Mouse (Mus musculus): ENCODE measurements around the gene Dclk2.

Gene Dclk2

GRCm38 (mm10) chr3:86859791-86860190, 60.9 kb downstream of the Dclk2 start:
- POLR2A ChIA-PET: interaction anchor here in 3 of 4 experiments (0.6 to 7.8 kb wide), 7 partner anchors 12 to 287 kb away, joined by 3 to 63 read pairs (median 4); no protein-coding TSS in a partner anchor
- CTCF ChIA-PET: no interaction called here

GRCm38 (mm10) chr3:86858699-86859098, 62.0 kb downstream of the Dclk2 start:
- ChIA-PET POLR2A (interaction anchor here in 2 of 4 experiments (1.0 to 7.8 kb wide), 4 partner anchors 10 to 53 kb away, joined by 3 to 63 read pairs (median 12); no protein-coding TSS in a partner anchor), CTCF (interaction anchor here in 1 of 4 experiments (0.6 kb wide), 1 partner anchor 8 kb away, joined by 5 read pairs; no protein-coding TSS in a partner anchor)

GRCm38 (mm10) chr3:86857833-86858398, 62.7 kb downstream of the Dclk2 start:
- ChIA-PET CTCF (interaction anchor here in 1 of 4 experiments (0.6 kb wide), 1 partner anchor 8 kb away, joined by 5 read pairs; no protein-coding TSS in a partner anchor), POLR2A (interaction anchor here in 2 of 4 experiments (0.6 to 7.8 kb wide), 6 partner anchors 10 to 62 kb away, joined by 3 to 63 read pairs (median 4); no protein-coding TSS in a partner anchor)

GRCm38 (mm10) chr3:86852867-86853266, 67.8 kb downstream of the Dclk2 start:
- ChIA-PET CTCF (no interaction called here), POLR2A (interaction anchor here in 3 of 4 experiments (0.6 to 1.6 kb wide), 11 partner anchors 10 to 714 kb away, joined by 3 to 5 read pairs (median 3); partner anchors contain the start of gene Dclk2 (in 1 of the 3))

- ChIA-PET CTCF (no interaction called here), POLR2A (interaction anchor here in 2 of 4 experiments (0.5 to 1.5 kb wide), 3 partner anchors 22 to 39 kb away, joined by 3 read pairs; no protein-coding TSS in a partner anchor)
Observed at GRCm38 (mm10) chr3:86851131-86851530, 69.5 kb downstream of the Dclk2 start.

GRCm38 (mm10) chr3:86850394-86851030, 70.1 kb downstream of the Dclk2 start:
- POLR2A ChIA-PET: interaction anchor here in 3 of 4 experiments (0.7 to 3.8 kb wide), 6 partner anchors 12 to 113 kb away, joined by 3 to 24 read pairs (median 4); partner anchors contain the start of gene Dclk2 (in 1 of the 3)
- CTCF ChIA-PET: interaction anchor here in 2 of 4 experiments (0.7 kb wide), 2 partner anchors 8 to 448 kb away, joined by 5 read pairs; no protein-coding TSS in a partner anchor

GRCm38 (mm10) chr3:86849337-86849736, 71.3 kb downstream of the Dclk2 start:
- ChIA-PET CTCF (interaction anchor here in 1 of 4 experiments (0.7 kb wide), 1 partner anchor 236 kb away, joined by 4 read pairs; no protein-coding TSS in a partner anchor), POLR2A (interaction anchor here in 3 of 4 experiments (0.8 to 3.8 kb wide), 6 partner anchors 8 to 71 kb away, joined by 3 to 24 read pairs (median 10); partner anchors contain the start of gene Dclk2 (in 1 of the 3))

- CTCF ChIA-PET: interaction anchor here (0.5 to 1.0 kb wide), 6 partner anchors 12 to 1398 kb away, joined by 3 to 9 read pairs (median 4); no protein-coding TSS in a partner anchor
- POLR2A ChIA-PET: interaction anchor here (0.6 to 3.8 kb wide), 28 partner anchors 9 to 562 kb away, joined by 3 to 24 read pairs (median 4); partner anchors contain the start of gene Dclk2 (in 1 of the 4)
Observed at GRCm38 (mm10) chr3:86847536-86847935, 73.1 kb downstream of the Dclk2 start.

GRCm38 (mm10) chr3:86846036-86846435, 74.6 kb downstream of the Dclk2 start:
- ChIA-PET POLR2A (interaction anchor here (0.7 to 4.9 kb wide), 26 partner anchors 9 to 305 kb away, joined by 3 to 64 read pairs (median 6); partner anchors contain the start of gene Dclk2 (in 3 of the 4)), CTCF (no interaction called here)

GRCm38 (mm10) chr3:86845578-86845977, 75.1 kb downstream of the Dclk2 start:
- ChIA-PET POLR2A (interaction anchor here (0.7 to 4.9 kb wide), 48 partner anchors 9 to 346 kb away, joined by 3 to 64 read pairs (median 5); partner anchors contain the start of gene Dclk2 (in 3 of the 4)), CTCF (interaction anchor here in 2 of 4 experiments (0.5 to 0.8 kb wide), 3 partner anchors 10 to 78 kb away, joined by 3 to 14 read pairs (median 9); no protein-coding TSS in a partner anchor)

- ChIA-PET CTCF (interaction anchor here in 3 of 4 experiments (0.5 to 1.2 kb wide), 5 partner anchors 9 to 79 kb away, joined by 3 to 14 read pairs (median 7); no protein-coding TSS in a partner anchor), POLR2A (interaction anchor here (0.5 to 4.9 kb wide), 62 partner anchors 8 to 1169 kb away, joined by 3 to 64 read pairs (median 4); partner anchors contain the start of gene Dclk2 (in 3 of the 4))
Observed at GRCm38 (mm10) chr3:86844804-86845481, 75.7 kb downstream of the Dclk2 start.

GRCm38 (mm10) chr3:86842461-86842860, 78.2 kb downstream of the Dclk2 start:
- POLR2A ChIA-PET: interaction anchor here in 2 of 4 experiments (0.7 to 4.9 kb wide), 6 partner anchors 8 to 310 kb away, joined by 3 to 64 read pairs (median 4); no protein-coding TSS in a partner anchor
- CTCF ChIA-PET: no interaction called here

- POLR2A ChIA-PET: interaction anchor here in 1 of 4 experiments (1.1 to 1.3 kb wide), 4 partner anchors 8 to 45 kb away, joined by 3 to 6 read pairs (median 5); no protein-coding TSS in a partner anchor
- CTCF ChIA-PET: no interaction called here
Observed at GRCm38 (mm10) chr3:86839606-86840005, 81.0 kb downstream of the Dclk2 start.

GRCm38 (mm10) chr3:86837386-86837785, 83.3 kb downstream of the Dclk2 start:
- CTCF ChIA-PET: no interaction called here
- POLR2A ChIA-PET: interaction anchor here in 2 of 4 experiments (1.1 to 6.7 kb wide), 6 partner anchors 7 to 58 kb away, joined by 3 to 64 read pairs (median 4); no protein-coding TSS in a partner anchor

GRCm38 (mm10) chr3:86835180-86835579, 85.5 kb downstream of the Dclk2 start:
- POLR2A ChIA-PET: interaction anchor here in 3 of 4 experiments (0.6 to 6.7 kb wide), 13 partner anchors 9 to 158 kb away, joined by 3 to 64 read pairs (median 3); partner anchors contain the start of gene Dclk2 (in 1 of the 3)
- CTCF ChIA-PET: interaction anchor here (0.6 to 1.5 kb wide), 14 partner anchors 9 to 374 kb away, joined by 3 to 9 read pairs (median 4); no protein-coding TSS in a partner anchor

GRCm38 (mm10) chr3:86834341-86834740, 86.3 kb downstream of the Dclk2 start:
- POLR2A ChIA-PET: interaction anchor here in 3 of 4 experiments (0.5 to 6.7 kb wide), 15 partner anchors 10 to 692 kb away, joined by 3 to 64 read pairs (median 3); partner anchors contain the start of genes Dclk2 (in 1 of the 3) and Rps3a1 (in 1 of the 3)
- CTCF ChIA-PET: interaction anchor here in 1 of 4 experiments (1.5 kb wide), 1 partner anchor 22 kb away, joined by 4 read pairs; no protein-coding TSS in a partner anchor

GRCm38 (mm10) chr3:86832591-86833267, 87.9 kb downstream of the Dclk2 start:
- POLR2A ChIA-PET: interaction anchor here in 3 of 4 experiments (0.7 to 6.7 kb wide), 21 partner anchors 8 to 95 kb away, joined by 3 to 64 read pairs (median 4); partner anchors contain the start of gene Dclk2 (in 1 of the 3)

More at GRCm38 (mm10) chr3:86832591-86833267, 87.9 kb downstream of the Dclk2 start:
- CTCF ChIA-PET: interaction anchor here in 2 of 4 experiments (0.9 to 1.0 kb wide), 2 partner anchors 20 to 144 kb away, joined by 3 to 4 read pairs; no protein-coding TSS in a partner anchor

Measured in embryonic stem cell, embryonic (primary cell).